Mouse (Mus musculus) stomach, embryonic 16.5 days (tissue): Measurements from ENCODE around the gene Ngp. TPM values are rescaled to one million over a fixed set of nuclear protein-coding genes. Genes with fewer than 3 reads are reported as not detected.
A peak's percentile ranks its signal among the peaks of the same experiment; 100 is the strongest.

ENCODE experiments used
- ATAC-seq: fragments of 200-750 bp; cut with Nextera tagmentation; 2 replicates; pipeline ENCODE4 v1.8.0; 2017; ENCODE audit warnings: moderate number of reproducible peaks, moderate TSS enrichment; ENCODE audit not compliant: insufficient read depth, low FRiP score
- H3K27ac ChIP-seq: fragments of 300-500 bp; sonication (generic); 2 replicates; pipeline ENCODE4 v1.5.1; 2014; ENCODE audit warnings: low read length
- H3K27me3 ChIP-seq: fragments of 300-500 bp; sonication (generic); 2 replicates; pipeline ENCODE4 v1.6.1; 2014; ENCODE audit warnings: low read length, control low read depth, mixed read lengths; ENCODE audit not compliant: control insufficient read depth, insufficient read depth
- H3K36me3 ChIP-seq: fragments of 300-500 bp; sonication (generic); 2 replicates; pipeline ENCODE4 v1.6.1; 2014; ENCODE audit warnings: low read length; ENCODE audit not compliant: control insufficient read depth, insufficient read depth
- H3K4me1 ChIP-seq: fragments of 300-500 bp; sonication (generic); 2 replicates; pipeline ENCODE4 v1.6.1; 2014; ENCODE audit warnings: low read length, control low read depth, mixed read lengths; ENCODE audit not compliant: control insufficient read depth, insufficient read depth
- H3K4me2 ChIP-seq: fragments of 300-500 bp; sonication (generic); 2 replicates; pipeline ENCODE4 v1.6.1; 2014; ENCODE audit warnings: low read depth, low read length, mixed read lengths
- H3K4me3 ChIP-seq: fragments of 300-500 bp; sonication (generic); replicated peaks from 2 replicates; pipeline ENCODE4 v1.5.1; 2014; ENCODE audit warnings: mild to moderate bottlenecking, low read length
- H3K9ac ChIP-seq: fragments of 300-500 bp; sonication (generic); 2 replicates; pipeline ENCODE4 v1.6.1; 2014; ENCODE audit warnings: low read length
- H3K9me3 ChIP-seq: fragments of 300-500 bp; sonication (generic); replicated peaks from 2 replicates; pipeline ENCODE4 v1.6.1; 2016; ENCODE audit warnings: low read length, control low read depth; ENCODE audit not compliant: control insufficient read depth
- WGBS: fragments of 180-500 bp; shearing (Covaris S2); extraction: QIAGEN DNeasy Blood & Tissue Kit; methylation state at CpG from one replicate; pipeline ENCODE4 v1.1.7; 2014; 5-methylcytosine and 5-hydroxymethylcytosine counted together
- polyA plus RNA-seq: library from polyadenylated mRNA; unstranded; fragments of >200 nt; fragmentation: Nextera tagmentation; extraction: Ambion mirVana; gene quantifications from 2 replicates; pipeline ENCODE4 v1.2.1, GENCODE M21; 2015

Ngp gene
- polyA plus RNA-seq, 1 experiment from 2014 or later, result 66.0 TPM

GRCm38 (mm10) chr9:110410908-110411887, 8.3 kb upstream of the Ngp start:
- no peaks in the 10 kb centered on the region for H3K27me3 ChIP-seq
- H3K4me3 ChIP-seq, result no peak overlapping the region
- H3K4me2 ChIP-seq, result no peak overlapping the region
- peaks cover 8% of the 10 kb centered on the region for H3K4me1 ChIP-seq
- WGBS, result 23% methylated on average over 6 of the region's 6 CpGs
- ATAC-seq, result no peak
- no peaks in the 10 kb centered on the region for H3K36me3 ChIP-seq
- no peak overlapping the region for H3K27ac ChIP-seq
- no peaks in the 10 kb centered on the region for H3K9me3 ChIP-seq
- no peak overlapping the region for H3K9ac ChIP-seq

- 66% methylated on average over 7 of the region's 7 CpGs for WGBS
- Histone ChIP-seq H3K4me1 (no peaks in the 10 kb centered on the region), H3K4me2 (no peak overlapping the region), H3K4me3 (no peak overlapping the region), H3K9me3 (no peaks in the 10 kb centered on the region), H3K27me3 (no peaks in the 10 kb centered on the region), H3K27ac (no peak overlapping the region), H3K9ac (peak overlapping the region; percentile 19; the same call in 1 of the 2 replicates), H3K36me3 (no peaks in the 10 kb centered on the region)
- ATAC-seq, result no peak
Measured at GRCm38 (mm10) chr9:110412926-110413325, 6.6 kb upstream of the Ngp start.

GRCm38 (mm10) chr9:110413785-110414184, 5.8 kb upstream of the Ngp start:
- 52% methylated on average over 9 of the region's 9 CpGs for WGBS
- Histone ChIP-seq H3K36me3 (no peaks in the 10 kb centered on the region), H3K27me3 (no peaks in the 10 kb centered on the region), H3K27ac (no peak overlapping the region), H3K4me1 (no peaks in the 10 kb centered on the region), H3K4me3 (no peak overlapping the region), H3K9me3 (no peaks in the 10 kb centered on the region), H3K9ac (no peak overlapping the region), H3K4me2 (no peak overlapping the region)
- ATAC-seq, result no peak

GRCm38 (mm10) chr9:110431241-110431640, 11.7 kb downstream of the Ngp start:
- Histone ChIP-seq H3K9me3 (no peaks in the 10 kb centered on the region), H3K9ac (no peak overlapping the region), H3K4me3 (no peak overlapping the region), H3K4me2 (no peak overlapping the region), H3K27me3 (no peaks in the 10 kb centered on the region), H3K27ac (no peak overlapping the region), H3K36me3 (peaks cover 6% of the 10 kb centered on the region; the same call in 1 of the 2 replicates), H3K4me1 (no peaks in the 10 kb centered on the region)
- 81% methylated on average over 8 of the region's 8 CpGs for WGBS
- ATAC-seq, result no peak

- Histone ChIP-seq H3K27me3 (no peaks in the 10 kb centered on the region), H3K36me3 (peaks cover 6% of the 10 kb centered on the region; the same call in 1 of the 2 replicates), H3K4me1 (no peaks in the 10 kb centered on the region), H3K4me3 (no peak overlapping the region), H3K9ac (no peak overlapping the region), H3K27ac (no peak overlapping the region), H3K9me3 (no peaks in the 10 kb centered on the region), H3K4me2 (no peak overlapping the region)
- no peak for ATAC-seq
- 93% methylated on average over 2 of the region's 2 CpGs for WGBS
Measured at GRCm38 (mm10) chr9:110433045-110433444, 13.5 kb downstream of the Ngp start.

- H3K27me3 ChIP-seq, result no peaks in the 10 kb centered on the region
- no peak overlapping the region for H3K4me2 ChIP-seq
- H3K36me3 ChIP-seq, result no peaks in the 10 kb centered on the region
- ATAC-seq, result no peak
- H3K9me3 ChIP-seq, result no peaks in the 10 kb centered on the region
- no peak overlapping the region for H3K27ac ChIP-seq
- H3K9ac ChIP-seq, result no peak overlapping the region
- WGBS, result 93% methylated on average over 11 of the region's 11 CpGs
- no peaks in the 10 kb centered on the region for H3K4me1 ChIP-seq
- H3K4me3 ChIP-seq, result no peak overlapping the region
Measured at GRCm38 (mm10) chr9:110436041-110436440, 16.5 kb downstream of the Ngp start.

GRCm38 (mm10) chr9:110440049-110440448, 20.5 kb downstream of the Ngp start:
- Histone ChIP-seq H3K4me2 (no peak overlapping the region), H3K9me3 (no peaks in the 10 kb centered on the region)

GRCm38 (mm10) chr9:110440559-110440958, 21.0 kb downstream of the Ngp start:
- Histone ChIP-seq H3K27me3 (no peaks in the 10 kb centered on the region), H3K4me1 (no peaks in the 10 kb centered on the region), H3K9ac (no peak overlapping the region), H3K9me3 (no peaks in the 10 kb centered on the region), H3K36me3 (no peaks in the 10 kb centered on the region), H3K27ac (no peak overlapping the region), H3K4me2 (no peak overlapping the region), H3K4me3 (no peak overlapping the region)
- no peak for ATAC-seq
- 82% methylated on average over 6 of the region's 6 CpGs for WGBS

More at GRCm38 (mm10) chr9:110440049-110440448, 20.5 kb downstream of the Ngp start:
- no peak for ATAC-seq
- Histone ChIP-seq H3K9ac (no peak overlapping the region), H3K27me3 (no peaks in the 10 kb centered on the region), H3K27ac (no peak overlapping the region), H3K4me1 (no peaks in the 10 kb centered on the region), H3K4me3 (no peak overlapping the region), H3K36me3 (no peaks in the 10 kb centered on the region)
- WGBS, result 56% methylated on average over 4 of the region's 5 CpGs

GRCm38 (mm10) chr9:110448356-110448755, 28.8 kb downstream of the Ngp start:
- 82% methylated on average over 15 of the region's 15 CpGs for WGBS
- H3K27ac ChIP-seq, result no peak overlapping the region
- H3K4me1 ChIP-seq, result no peaks in the 10 kb centered on the region; the same call in 1 of the 2 replicates
- peaks cover 6% of the 10 kb centered on the region; the same call in 1 of the 2 replicates for H3K36me3 ChIP-seq
- H3K4me3 ChIP-seq, result no peak overlapping the region
- no peak overlapping the region for H3K9ac ChIP-seq
- H3K9me3 ChIP-seq, result no peaks in the 10 kb centered on the region
- H3K4me2 ChIP-seq, result no peak overlapping the region
- no peak for ATAC-seq
- H3K27me3 ChIP-seq, result no peaks in the 10 kb centered on the region
